Mouse (Mus musculus): Measurements from ENCODE around the gene Flcn.

The Flcn gene

GRCm38 (mm10) chr11:59769307-59769706, 40.5 kb downstream of the Flcn start:
- no peak for DNase-seq (ENCODE audit: low spot score)

- no peak for DNase-seq (ENCODE audit: low spot score)
These were observed 49.0 kb downstream of the Flcn start for GRCm38 (mm10) chr11:59760796-59761195.

- no peak for DNase-seq (ENCODE audit: low spot score)
These were observed 50.2 kb downstream of the Flcn start for GRCm38 (mm10) chr11:59759626-59760025.

- peak; percentile 58 for DNase-seq (ENCODE audit: low spot score)
These were observed 50.6 kb downstream of the Flcn start for GRCm38 (mm10) chr11:59759178-59759577.

- DNase-seq (ENCODE audit: low spot score) = no peak
These were observed 51.4 kb downstream of the Flcn start for GRCm38 (mm10) chr11:59758191-59758985.

- DNase-seq (ENCODE audit: low spot score) = no peak
These were observed 53.5 kb downstream of the Flcn start for GRCm38 (mm10) chr11:59756351-59756750.

- DNase-seq (ENCODE audit: low spot score) = no peak
These were observed 55.3 kb downstream of the Flcn start for GRCm38 (mm10) chr11:59754504-59754903.

- DNase-seq (ENCODE audit: low spot score) = no peak
These were observed 60.8 kb downstream of the Flcn start for GRCm38 (mm10) chr11:59749050-59749449.

- no peak for DNase-seq (ENCODE audit: low spot score)
These were observed 63.2 kb downstream of the Flcn start for GRCm38 (mm10) chr11:59746614-59747013.

- no peak for DNase-seq (ENCODE audit: low spot score)
These were observed 64.0 kb downstream of the Flcn start for GRCm38 (mm10) chr11:59745851-59746250.

- no peak for DNase-seq (ENCODE audit: low spot score)
These were observed 65.4 kb downstream of the Flcn start for GRCm38 (mm10) chr11:59744374-59744773.

- no peak for DNase-seq (ENCODE audit: low spot score)
These were observed 66.1 kb downstream of the Flcn start for GRCm38 (mm10) chr11:59743712-59744111.

- DNase-seq (ENCODE audit: low spot score) = no peak
These were observed 66.5 kb downstream of the Flcn start for GRCm38 (mm10) chr11:59743307-59743706.

- DNase-seq (ENCODE audit: low spot score) = no peak
These were observed 67.9 kb downstream of the Flcn start for GRCm38 (mm10) chr11:59741915-59742314.
